Mouse (Mus musculus): ENCODE results near the gene Kif24. TPM values are rescaled to one million over a fixed set of nuclear protein-coding genes. Genes with fewer than 3 reads are reported as not detected.
"Not testable (repeated sequence)": the region's sequence is repeated elsewhere in the genome, so short reads cannot be mapped to it uniquely, and the experiment has no call there.

The Kif24 gene
- polyA plus RNA-seq, 1 experiment from 2014 or later, result 1.3 TPM

- ATAC-seq (no peak), DNase-seq (ENCODE audit: low spot score) (no peak)
- no peaks in the 10 kb centered on the region for H3K4me1 ChIP-seq (ENCODE audit: insufficient read depth, low read depth, low read length)
- H3K4me3 ChIP-seq (ENCODE audit: low read depth, low read length), result no peak overlapping the region
- no peaks in the 10 kb centered on the region for H3K27me3 ChIP-seq (replicated peaks; ENCODE audit: insufficient read depth, low read length)
- H3K9ac ChIP-seq (replicated peaks; ENCODE audit: low read depth), result no peak overlapping the region
- no peaks in the 10 kb centered on the region for H3K36me3 ChIP-seq (ENCODE audit: insufficient read depth, low read length)
- no peak overlapping the region for H3K4me2 ChIP-seq (replicated peaks; ENCODE audit: low read depth, low read length)
- 76% methylated on average over 10 of the region's 10 CpGs for WGBS
- H3K9me3 ChIP-seq (ENCODE audit: low read length), result no peaks in the 10 kb centered on the region
- TF ChIP-seq CTCF (IDR thresholded peaks at IDR 0.05) (no peak), EP300 (IDR thresholded peaks at IDR 0.05) (no peak)
- no peak overlapping the region for H3K27ac ChIP-seq (ENCODE audit: low read length)
Measured at GRCm38 (mm10) chr4:41469199-41469598, 4.5 kb upstream of the Kif24 start.

GRCm38 (mm10) chr4:41468396-41469080, 3.9 kb upstream of the Kif24 start:
- Histone ChIP-seq H3K36me3 (ENCODE audit: insufficient read depth, low read length) (no peaks in the 10 kb centered on the region), H3K4me1 (ENCODE audit: insufficient read depth, low read depth, low read length) (no peaks in the 10 kb centered on the region), H3K9me3 (ENCODE audit: low read length) (no peaks in the 10 kb centered on the region), H3K27me3 (replicated peaks; ENCODE audit: insufficient read depth, low read length) (no peaks in the 10 kb centered on the region), H3K4me2 (replicated peaks; ENCODE audit: low read depth, low read length) (no peak overlapping the region), H3K9ac (replicated peaks; ENCODE audit: low read depth) (no peak overlapping the region), H3K27ac (ENCODE audit: low read length) (no peak overlapping the region), H3K4me3 (ENCODE audit: low read depth, low read length) (no peak overlapping the region)
- DNase-seq (ENCODE audit: low spot score) (peak; percentile 81), ATAC-seq (no peak)
- 52% methylated on average over 17 of the region's 17 CpGs for WGBS
- TF ChIP-seq CTCF (IDR thresholded peaks at IDR 0.05), result peak; percentile 82
- TF ChIP-seq EP300 (IDR thresholded peaks at IDR 0.05), result peak; percentile 42; the same call in 1 of the 2 replicates

- TF ChIP-seq EP300 (IDR thresholded peaks at IDR 0.05) (no peak), CTCF (IDR thresholded peaks at IDR 0.05) (peak; percentile 20; the same call in 1 of the 2 replicates)
- H3K4me2 ChIP-seq (replicated peaks; ENCODE audit: low read depth, low read length), result peak overlapping the region; percentile 65
- WGBS, result 2% methylated on average over 17 of the region's 17 CpGs
- peak overlapping the region; percentile 73 for H3K4me3 ChIP-seq (ENCODE audit: low read depth, low read length)
- H3K9ac ChIP-seq (replicated peaks; ENCODE audit: low read depth), result peak overlapping the region; percentile 54
- H3K36me3 ChIP-seq (ENCODE audit: insufficient read depth, low read length), result no peaks in the 10 kb centered on the region
- no peak overlapping the region for H3K27ac ChIP-seq (ENCODE audit: low read length)
- DNase-seq (ENCODE audit: low spot score) (peak; percentile 21), ATAC-seq (no peak)
- H3K27me3 ChIP-seq (replicated peaks; ENCODE audit: insufficient read depth, low read length), result no peaks in the 10 kb centered on the region
- no peaks in the 10 kb centered on the region for H3K4me1 ChIP-seq (ENCODE audit: insufficient read depth, low read depth, low read length)
- H3K9me3 ChIP-seq (ENCODE audit: low read length), result no peaks in the 10 kb centered on the region
Measured at GRCm38 (mm10) chr4:41465287-41465665, 589 bp upstream of the Kif24 start.

GRCm38 (mm10) chr4:41463051-41463738, 1.5 kb downstream of the Kif24 start:
- WGBS, result 57% methylated on average over 3 of the region's 3 CpGs
- not testable (repeated sequence) for ATAC-seq; H3K4me3 ChIP-seq (ENCODE audit: low read depth, low read length); H3K27ac ChIP-seq (ENCODE audit: low read length); H3K27me3 ChIP-seq (replicated peaks; ENCODE audit: insufficient read depth, low read length); H3K9ac ChIP-seq (replicated peaks; ENCODE audit: low read depth); H3K4me2 ChIP-seq (replicated peaks; ENCODE audit: low read depth, low read length); H3K9me3 ChIP-seq (ENCODE audit: low read length); H3K36me3 ChIP-seq (ENCODE audit: insufficient read depth, low read length); DNase-seq (ENCODE audit: low spot score); H3K4me1 ChIP-seq (ENCODE audit: insufficient read depth, low read depth, low read length)

- TF ChIP-seq EP300 (IDR thresholded peaks at IDR 0.05), result no peak
- no peak for DNase-seq (ENCODE audit: low spot score)
Measured at GRCm38 (mm10) chr4:41460690-41461089, 4.0 kb downstream of the Kif24 start.

GRCm38 (mm10) chr4:41447595-41447994, 17.1 kb downstream of the Kif24 start:
- Histone ChIP-seq H3K27me3 (replicated peaks; ENCODE audit: insufficient read depth, low read length) (no peaks in the 10 kb centered on the region), H3K4me1 (ENCODE audit: insufficient read depth, low read depth, low read length) (no peaks in the 10 kb centered on the region), H3K9me3 (ENCODE audit: low read length) (no peaks in the 10 kb centered on the region), H3K4me3 (ENCODE audit: low read depth, low read length) (no peak overlapping the region), H3K9ac (replicated peaks; ENCODE audit: low read depth) (no peak overlapping the region), H3K4me2 (replicated peaks; ENCODE audit: low read depth, low read length) (no peak overlapping the region), H3K27ac (ENCODE audit: low read length) (no peak overlapping the region), H3K36me3 (ENCODE audit: insufficient read depth, low read length) (no peaks in the 10 kb centered on the region)
- no peak for ATAC-seq
- no peak for TF ChIP-seq CTCF (IDR thresholded peaks at IDR 0.05)
- TF ChIP-seq EP300 (IDR thresholded peaks at IDR 0.05), result no peak
- WGBS, result 97% methylated on average over 3 of the region's 3 CpGs
- no peak for DNase-seq (ENCODE audit: low spot score)

More at GRCm38 (mm10) chr4:41460690-41461089, 4.0 kb downstream of the Kif24 start:
- H3K4me2 ChIP-seq (replicated peaks; ENCODE audit: low read depth, low read length), result no peak overlapping the region
- H3K4me3 ChIP-seq (ENCODE audit: low read depth, low read length), result no peak overlapping the region
- no peaks in the 10 kb centered on the region for H3K36me3 ChIP-seq (ENCODE audit: insufficient read depth, low read length)
- no peaks in the 10 kb centered on the region for H3K4me1 ChIP-seq (ENCODE audit: insufficient read depth, low read depth, low read length)
- no peaks in the 10 kb centered on the region for H3K27me3 ChIP-seq (replicated peaks; ENCODE audit: insufficient read depth, low read length)
- 97% methylated on average over 1 of the region's 1 CpGs for WGBS
- H3K9ac ChIP-seq (replicated peaks; ENCODE audit: low read depth), result no peak overlapping the region
- no peak for ATAC-seq
- H3K27ac ChIP-seq (ENCODE audit: low read length), result no peak overlapping the region
- no peaks in the 10 kb centered on the region for H3K9me3 ChIP-seq (ENCODE audit: low read length)

Data from lung, postnatal 0 days (tissue).